Mouse (Mus musculus) kidney, postnatal 10 days (tissue): Measurements from ENCODE around the gene Stk11ip.
A peak's percentile ranks its signal among the peaks of the same experiment; 100 is the strongest.

Experiments
- DNase-seq: peaks from one replicate; pipeline ENCODE4 v3.0.0; 2021; ENCODE audit warnings: mixed read lengths

Gene Stk11ip

DNA sequence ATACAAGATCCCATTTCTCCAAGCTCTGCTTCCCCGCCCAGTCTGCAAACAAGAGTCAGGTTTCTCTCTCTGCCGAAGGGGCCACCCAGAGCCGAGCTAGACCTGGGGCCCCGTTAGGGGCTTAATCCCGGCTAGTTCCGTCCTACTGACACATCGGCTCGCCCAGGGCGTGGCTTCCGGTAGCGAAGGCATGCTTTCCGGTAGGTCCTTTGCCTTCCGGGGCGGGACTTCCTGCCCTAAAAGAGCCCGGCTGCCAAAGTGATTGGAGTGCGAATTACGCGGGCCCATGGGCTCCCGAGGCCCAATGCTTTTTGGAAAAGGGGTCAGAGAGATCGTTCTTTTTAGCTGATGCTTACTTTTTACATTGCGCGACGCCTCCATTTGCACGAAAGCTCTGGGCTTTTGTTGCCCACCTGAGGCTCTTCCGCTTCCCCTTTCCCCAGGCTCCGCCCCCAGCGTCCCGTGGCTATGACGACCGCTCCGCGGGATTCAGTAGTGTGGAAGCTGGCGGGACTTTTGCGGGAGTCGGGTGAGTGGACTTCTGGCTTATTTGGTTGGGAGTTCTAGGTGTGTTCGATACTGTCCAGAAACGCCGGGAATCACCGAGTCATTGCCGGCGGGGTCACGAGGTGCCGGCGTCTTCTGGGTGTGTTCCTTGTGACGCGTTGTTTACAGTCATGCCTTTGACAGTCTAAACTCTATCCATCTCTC lies at the start of gene Stk11ip:
Gene Stk11ip, plus strand, starts transcription at position 209 of the 711 bp plus-strand sequence.
- DNase-seq, result peak; percentile 96

- no peak for DNase-seq
Observed at GRCm38 (mm10) chr1:75476441-75476840, 44.9 kb upstream of the Stk11ip start.

DNA sequence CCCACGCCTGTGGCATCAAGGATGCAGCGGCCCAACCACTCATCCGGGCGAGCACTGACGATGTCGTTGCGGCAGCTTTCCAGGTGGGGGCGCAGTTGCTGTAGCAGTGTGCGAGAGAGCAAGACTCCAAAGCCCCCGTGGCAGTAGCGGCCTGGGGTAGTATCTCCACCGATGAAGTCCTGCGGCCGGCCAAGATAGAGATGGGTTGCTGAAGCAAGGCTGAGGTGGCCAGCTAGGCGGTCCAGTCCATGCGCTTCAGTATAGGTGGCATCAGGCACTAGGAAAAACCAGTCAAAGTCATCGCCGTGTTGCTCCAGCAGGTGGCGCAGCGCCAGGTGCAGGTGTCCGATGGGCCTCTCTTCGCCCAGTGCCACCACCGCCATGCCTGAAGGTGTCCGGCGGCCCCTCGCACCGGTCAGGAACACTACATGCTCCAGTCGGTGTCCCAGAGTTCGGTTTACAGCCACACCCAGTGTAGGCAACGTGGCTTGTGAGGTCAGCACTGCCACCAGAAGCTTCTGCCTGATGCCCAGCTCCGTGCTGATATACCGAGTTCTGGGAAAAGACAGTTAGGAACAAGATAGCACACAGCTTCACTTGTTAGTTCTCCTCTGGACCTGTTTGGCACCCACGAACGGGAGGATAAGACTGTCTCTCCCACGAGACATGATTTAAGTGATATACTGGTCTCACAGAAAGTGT lies 43.9 kb upstream of the Stk11ip start:
- DNase-seq, result peak; percentile 91

GRCm38 (mm10) chr1:75477966-75478290 lies 43.4 kb upstream of the Stk11ip start:
- peak; percentile 11 for DNase-seq

GRCm38 (mm10) chr1:75478497-75478896 lies 42.8 kb upstream of the Stk11ip start:
- DNase-seq, result peak; percentile 77

DNA sequence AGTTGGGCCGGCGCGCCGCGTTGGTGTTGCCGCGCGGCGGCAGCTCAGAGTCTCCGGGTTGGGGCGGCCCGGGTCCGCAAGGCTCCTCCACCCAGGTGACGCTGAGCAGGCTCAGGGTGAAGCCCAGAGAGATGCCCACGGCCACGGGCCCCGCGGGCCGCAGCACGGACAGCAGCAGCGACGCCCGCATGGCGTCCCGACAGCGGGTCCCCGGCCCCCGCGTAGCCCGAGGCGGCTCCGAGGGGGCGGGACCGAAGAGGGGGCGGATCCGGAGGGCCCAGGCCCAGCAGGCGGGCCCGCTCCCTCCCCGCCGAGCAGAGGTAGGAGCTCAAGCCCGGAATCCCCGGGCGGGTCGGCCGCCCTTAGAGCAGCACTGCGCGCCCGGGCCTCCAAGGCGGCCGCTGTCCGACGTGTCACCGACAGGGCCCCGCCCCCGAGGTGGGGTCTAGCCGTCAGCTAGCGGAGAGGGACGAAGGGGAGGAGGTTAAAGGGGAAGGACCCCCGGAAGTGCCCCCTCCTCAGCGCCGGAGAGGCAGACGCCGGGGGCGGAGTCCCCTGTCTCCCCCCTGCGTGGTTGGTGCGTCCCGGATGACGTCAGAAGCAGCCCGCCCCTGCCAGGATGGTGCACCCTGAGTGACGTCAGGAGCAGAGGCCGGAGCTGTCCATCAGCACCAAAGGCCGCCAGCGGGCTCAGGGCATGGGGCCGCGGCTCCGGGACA lies 42.3 kb upstream of the Stk11ip start, which contains the start of the genes Chpf and Tmem198:
Gene Chpf, minus strand, starts transcription at position 392 of the 719 bp plus-strand sequence.
Gene Tmem198, plus strand, starts transcription at position 617 of the 719 bp plus-strand sequence.
- peak; percentile 99 for DNase-seq

DNA sequence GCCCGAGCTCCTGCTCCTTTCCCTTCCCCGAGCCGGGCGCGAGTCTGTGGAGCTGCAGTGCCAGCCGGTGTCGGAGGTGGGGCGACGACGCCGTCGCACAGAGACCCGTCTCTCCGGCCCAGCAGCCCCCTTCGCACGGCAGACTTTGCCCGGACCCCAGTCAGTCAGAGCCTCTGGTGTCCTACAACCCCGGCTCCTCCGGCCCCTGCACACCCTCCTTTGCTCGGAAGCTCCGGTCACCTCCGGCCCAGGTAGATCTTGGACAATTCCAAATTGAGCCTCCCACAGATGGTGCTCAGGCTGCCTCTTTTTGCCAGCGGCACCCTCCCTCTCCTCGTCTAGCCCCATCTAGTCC lies 41.7 kb upstream of the Stk11ip start:
- no peak for DNase-seq

GRCm38 (mm10) chr1:75480036-75480435 lies 41.3 kb upstream of the Stk11ip start:
- DNase-seq, result peak; percentile 18

DNA sequence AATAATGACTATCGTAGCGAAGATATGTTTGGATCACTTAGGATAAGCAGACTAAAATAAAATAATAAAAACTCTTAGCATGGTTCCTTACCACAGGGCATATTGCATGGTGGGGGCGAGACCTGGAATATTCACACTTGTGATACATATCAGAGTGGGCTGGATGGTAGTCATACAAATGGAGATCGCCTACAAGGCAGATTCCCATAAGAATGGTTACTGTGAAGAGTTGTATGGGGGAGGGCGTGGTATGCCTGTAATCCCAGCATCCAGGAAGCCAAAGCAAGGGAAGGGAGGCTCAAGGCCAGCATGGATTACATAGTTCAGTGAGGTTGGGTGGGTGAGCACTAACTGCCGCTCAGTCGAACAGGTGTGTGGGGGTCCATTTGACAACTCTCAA lies 40.6 kb upstream of the Stk11ip start:
- peak; percentile 7 for DNase-seq

GRCm38 (mm10) chr1:75486561-75486960 lies 34.8 kb upstream of the Stk11ip start:
- peak; percentile 46 for DNase-seq

DNA sequence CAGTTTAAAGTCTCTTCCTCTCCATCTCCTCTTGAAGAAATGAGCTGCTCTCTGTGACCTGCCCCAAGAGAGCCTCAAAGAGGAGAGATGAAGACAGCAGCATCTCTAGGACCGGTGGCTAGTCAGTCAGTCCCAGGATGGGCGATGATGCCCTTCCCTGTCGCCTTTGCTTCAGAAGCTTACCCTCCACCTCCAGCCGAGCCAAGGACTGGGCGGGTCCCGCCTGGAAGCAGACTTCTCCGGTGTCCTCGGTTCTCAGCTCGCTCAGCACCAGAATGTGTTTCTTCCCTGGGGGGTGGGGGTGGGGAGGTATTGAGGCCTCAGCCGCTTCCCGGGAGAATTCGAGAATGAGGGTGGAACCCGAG lies 34.3 kb upstream of the Stk11ip start:
- DNase-seq, result no peak

- DNase-seq, result peak; percentile 87
Observed at GRCm38 (mm10) chr1:75487405-75488161, 33.7 kb upstream of the Stk11ip start.

DNA sequence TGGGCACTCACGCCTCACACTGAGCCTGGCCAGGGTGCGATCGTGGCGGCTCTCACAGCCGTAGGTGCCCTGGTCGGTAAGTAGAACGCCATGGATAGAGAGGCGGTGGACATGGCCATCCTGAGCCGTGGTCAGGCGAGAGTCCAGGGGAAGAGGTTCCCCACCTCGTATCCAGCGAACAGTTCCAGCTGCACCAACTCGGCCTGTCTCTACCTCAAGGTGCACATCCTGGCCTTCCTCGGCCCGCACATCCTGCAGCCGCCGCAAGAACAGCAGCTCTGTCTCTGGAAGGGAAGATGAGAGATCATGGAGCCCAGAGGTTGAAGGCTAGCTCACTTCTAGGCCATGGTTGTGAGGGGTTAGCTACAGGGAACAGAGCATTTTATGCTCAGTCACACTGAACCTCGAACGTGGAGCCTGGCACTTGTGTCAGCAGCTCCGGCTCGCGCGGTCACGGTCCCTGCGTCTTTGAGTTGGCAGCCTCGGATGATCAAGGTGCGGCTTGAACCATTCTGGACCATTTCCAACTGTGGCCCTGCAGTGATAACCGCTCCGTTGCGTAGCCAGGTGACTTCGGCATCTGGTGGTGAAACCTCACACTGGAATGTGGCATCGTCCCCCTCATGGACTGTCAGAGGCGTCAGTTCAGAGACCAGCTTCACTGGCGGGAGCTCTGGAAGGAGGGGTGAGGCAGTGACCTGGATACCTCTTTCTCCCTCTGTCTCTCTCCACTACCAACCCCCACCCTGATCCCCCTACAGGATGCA lies 30.4 kb upstream of the Stk11ip start:
- DNase-seq, result peak; percentile 7

- peak; percentile 4 for DNase-seq
Observed at GRCm38 (mm10) chr1:75492579-75493170, 28.7 kb upstream of the Stk11ip start.

DNA sequence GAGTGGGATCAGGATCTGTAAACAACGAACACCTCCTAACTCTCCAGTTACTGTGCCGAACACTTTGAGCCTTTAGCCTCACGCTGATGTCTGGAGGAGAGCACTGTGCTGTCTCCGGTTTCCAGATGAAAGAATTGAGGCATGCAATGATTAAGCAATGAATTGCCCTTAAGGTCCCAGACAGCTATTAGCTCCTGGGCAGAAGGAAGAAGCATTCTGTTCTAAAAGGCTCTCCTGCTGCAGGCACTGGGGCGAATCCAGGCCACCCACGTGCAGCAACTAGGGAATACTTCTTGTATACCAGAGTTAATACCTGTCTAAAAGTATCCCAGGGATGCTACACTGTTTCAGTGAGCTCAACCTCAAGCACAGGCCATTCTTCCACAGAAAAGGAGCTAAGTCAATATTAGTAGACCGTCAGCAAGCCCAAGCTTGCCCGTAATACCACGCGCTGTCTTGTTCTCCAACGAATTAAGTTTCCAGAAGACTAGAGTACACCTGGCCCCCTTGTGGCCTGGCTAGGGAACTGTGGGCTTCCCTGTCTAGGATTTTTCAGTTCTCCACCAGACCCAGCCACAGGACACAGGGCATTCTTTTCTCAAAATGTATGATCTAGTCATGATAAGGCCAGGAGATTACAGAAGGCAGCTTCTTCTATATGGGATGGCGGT lies 26.3 kb upstream of the Stk11ip start:
- peak; percentile 63 for DNase-seq

GRCm38 (mm10) chr1:75498897-75499296 lies 22.4 kb upstream of the Stk11ip start:
- no peak for DNase-seq

GRCm38 (mm10) chr1:75499441-75499840 lies 21.9 kb upstream of the Stk11ip start:
- DNase-seq, result no peak

DNA sequence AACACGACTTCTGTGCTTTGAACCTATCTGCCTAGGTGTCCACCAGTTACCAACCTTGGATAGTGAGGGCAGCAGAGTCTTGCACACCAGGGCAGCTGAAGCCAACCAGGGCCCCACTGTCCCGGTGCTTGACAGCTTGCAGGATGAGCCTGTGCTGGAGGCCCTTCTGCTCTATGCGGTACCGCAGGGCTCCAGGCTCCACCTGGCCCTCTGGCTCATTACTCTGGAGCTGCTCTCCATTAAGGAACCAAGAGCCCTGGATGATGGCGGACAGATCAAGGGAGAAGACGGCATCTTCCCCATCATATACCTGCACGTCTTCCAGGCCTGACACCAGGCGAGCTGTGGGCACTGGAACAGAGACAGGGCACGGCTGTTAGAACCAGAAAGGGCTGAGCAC lies 19.4 kb upstream of the Stk11ip start:
- no peak for DNase-seq

DNA sequence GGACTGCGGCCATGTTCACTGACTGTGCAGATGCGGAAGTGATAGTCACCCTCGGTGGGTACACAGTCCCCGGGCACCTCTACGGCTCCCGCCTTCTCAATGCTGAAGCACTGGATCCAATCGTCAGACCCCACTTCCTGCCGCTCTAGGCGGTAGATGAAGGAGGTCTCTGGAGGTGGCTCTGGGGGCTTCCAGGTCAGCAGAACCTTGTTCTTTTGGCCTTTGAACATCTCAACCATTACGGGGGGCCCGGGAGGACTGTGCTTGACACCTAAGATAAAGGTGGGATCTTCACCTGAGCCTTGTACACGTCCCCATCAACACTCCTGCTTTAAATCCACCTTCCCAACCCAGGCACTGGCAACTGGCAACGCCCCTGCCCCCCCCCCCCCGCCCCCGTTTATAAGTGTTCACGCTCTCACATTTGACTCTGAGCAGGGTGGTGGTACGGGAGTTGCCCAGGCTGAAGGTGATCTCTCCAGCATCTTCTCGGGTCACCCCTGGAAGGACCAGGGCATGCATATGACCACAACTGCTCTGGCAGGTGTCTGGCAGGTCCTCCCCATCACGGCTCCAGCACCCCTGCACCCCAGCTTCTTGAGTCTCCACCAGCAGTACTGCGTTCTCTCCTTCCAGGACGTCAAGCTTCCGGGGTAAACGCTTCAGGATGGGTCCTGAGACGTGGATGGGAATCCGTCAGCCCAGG lies 18.2 kb upstream of the Stk11ip start:
- no peak for DNase-seq

GRCm38 (mm10) chr1:75503651-75503980 lies 17.7 kb upstream of the Stk11ip start:
- no peak for DNase-seq
